32 mouse cellular contexts compared by ENCODE assay signal in the genomic region with DNA sequence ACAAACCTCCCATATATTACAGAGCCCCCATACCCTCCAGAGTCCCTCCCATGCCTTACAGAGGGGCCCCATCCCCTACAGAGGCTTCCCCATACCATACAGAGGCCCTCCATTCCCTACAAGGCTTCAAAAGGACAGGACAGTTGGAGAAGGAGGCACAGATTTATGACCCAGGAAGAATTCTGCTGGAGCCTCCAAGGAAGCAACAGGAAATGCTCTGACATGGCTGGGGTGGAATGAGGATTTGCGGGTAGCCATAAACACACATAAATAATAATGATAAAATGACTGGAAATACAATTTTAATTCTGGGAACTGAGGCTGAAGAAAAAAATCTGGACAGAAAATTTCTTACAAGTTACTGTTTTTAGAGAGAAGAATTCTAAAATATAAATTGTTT. TPM values are rescaled to one million over a fixed set of nuclear protein-coding genes. Genes with fewer than 3 reads are reported as not detected.
"Had no signal": no experiment of that assay in that cellular context is flagged by ENCODE, and none has a peak within 500 bp of the region (broad histone marks: within the 10 kb centered on the region; RNA-seq: fewer than 3 reads in every experiment).

No protein-coding gene starts in this region.

- DNase-seq: gastrocnemius, adult 2 months; gastrocnemius, postnatal 10 days; gastrocnemius, postnatal 25 days; heart, adult 18-20 months; heart, postnatal 10 days; heart, postnatal 4 days; layer of hippocampus, adult 9-11 months; layer of hippocampus, postnatal 36 days; left cerebral cortex, postnatal 4 days; liver, embryonic 13.5 days; lung, adult 18-20 months had no signal

- H3K27ac ChIP-seq: gastrocnemius, adult 2 months; heart, embryonic 10.5 days; hindbrain, embryonic 10.5 days; hindbrain, embryonic 12.5 days; hindbrain, embryonic 14.5 days; intestine, embryonic 15.5 days; limb, embryonic 13.5 days; limb, embryonic 15.5 days; liver, embryonic 13.5 days; liver, embryonic 15.5 days had no signal

- ATAC-seq: forebrain, embryonic 16.5 days; hindbrain, embryonic 16.5 days; inflammation-experienced regulatory T-cells, adult 6 months; intestine, embryonic 15.5 days; intestine, postnatal 0 days had no signal

- H3K9me3 ChIP-seq: heart, embryonic 10.5 days; heart, embryonic 12.5 days; hindbrain, embryonic 10.5 days; hindbrain, embryonic 12.5 days; intestine, embryonic 15.5 days; limb, embryonic 13.5 days; limb, embryonic 15.5 days; liver, embryonic 13.5 days; liver, embryonic 15.5 days had no signal

- H3K4me2 ChIP-seq: heart, embryonic 12.5 days; hindbrain, embryonic 12.5 days; hindbrain, embryonic 14.5 days; intestine, embryonic 15.5 days; limb, embryonic 13.5 days; limb, embryonic 15.5 days; liver, embryonic 11.5 days; liver, embryonic 13.5 days; liver, embryonic 15.5 days had no signal

- H3K4me1 ChIP-seq: heart, embryonic 10.5 days; heart, embryonic 12.5 days; hindbrain, embryonic 12.5 days; intestine, embryonic 15.5 days; limb, embryonic 13.5 days; liver, embryonic 13.5 days; liver, embryonic 15.5 days had no signal

- H3K9ac ChIP-seq: heart, embryonic 12.5 days; hindbrain, embryonic 12.5 days; hindbrain, embryonic 14.5 days; intestine, embryonic 15.5 days; limb, embryonic 13.5 days; limb, embryonic 15.5 days; liver, embryonic 13.5 days; liver, embryonic 15.5 days had no signal

- H3K4me3 ChIP-seq: gastrocnemius, adult 2 months; heart, embryonic 10.5 days; heart, embryonic 12.5 days; hindbrain, embryonic 10.5 days; hindbrain, embryonic 12.5 days; intestine, embryonic 15.5 days; limb, embryonic 13.5 days; limb, embryonic 15.5 days; liver, embryonic 13.5 days; liver, embryonic 15.5 days had no signal

- H3K27me3 ChIP-seq: hindbrain, embryonic 12.5 days; intestine, embryonic 15.5 days; limb, embryonic 15.5 days had no signal

- H3K36me3 ChIP-seq: heart, embryonic 10.5 days; heart, embryonic 12.5 days; hindbrain, embryonic 10.5 days; hindbrain, embryonic 12.5 days; intestine, embryonic 15.5 days; limb, embryonic 13.5 days; limb, embryonic 15.5 days; liver, embryonic 13.5 days; liver, embryonic 15.5 days had no signal

RNA-seq across cellular contexts. Expression of a gene that starts 20.8 kb away (rescaled TPM):
- total RNA-seq: granulocyte monocyte progenitor cell, adult 5-6 weeks had no signal
- polyA plus RNA-seq: heart, embryonic 12.5 days; heart, embryonic 14.5 days had no signal

RNA-seq across cellular contexts. Expression of a gene that starts 28.5 kb away (rescaled TPM):
- total RNA-seq: gastrocnemius, adult 2 months; gastrocnemius, postnatal 10 days; gastrocnemius, postnatal 25 days; gastrocnemius, postnatal 4 days; granulocyte monocyte progenitor cell, adult 5-6 weeks; heart, adult 8-10 months; heart, postnatal 10 days; heart, postnatal 25 days; heart, postnatal 4 days; layer of hippocampus, postnatal 36 days; left cerebral cortex, adult 18-20 months; left cerebral cortex, postnatal 4 days had no signal
- polyA plus RNA-seq: forebrain, embryonic 16.5 days; heart, embryonic 10.5 days; heart, embryonic 12.5 days; heart, embryonic 14.5 days; hindbrain, embryonic 10.5 days; hindbrain, embryonic 12.5 days; hindbrain, embryonic 14.5 days; hindbrain, embryonic 16.5 days; inflammation-experienced regulatory T-cells, adult 6 months; intestine, embryonic 15.5 days; limb, embryonic 11.5 days; limb, embryonic 13.5 days; limb, embryonic 15.5 days; liver, embryonic 11.5 days had no signal
